Comparison of ENCODE assay signal across 9 mouse cellular contexts in genomic region chr7:142016562-142016961, GRCm38 (mm10). TPM values are rescaled to one million over a fixed set of nuclear protein-coding genes. Genes with fewer than 3 reads are reported as not detected.
DNase-seq lines count a peak whose midpoint lies in the region; TF ChIP-seq lines count a peak whose summit lies in the region.
"Had no signal": no experiment of that assay in that cellular context is flagged by ENCODE, and none has a peak within 500 bp of the region (broad histone marks: within the 10 kb centered on the region; RNA-seq: fewer than 3 reads in every experiment).

No protein-coding gene starts in this region.

- peaks cover 23% of the 10 kb centered on the region for H3K36me3 ChIP-seq in heart, embryonic 10.5 days
- peaks cover 35% of the 10 kb centered on the region for H3K36me3 ChIP-seq in small intestine, adult 2 months (ENCODE audit: control insufficient read depth, insufficient read depth, low read length)

- peaks cover 28% of the 10 kb centered on the region for H3K4me1 ChIP-seq in heart, embryonic 10.5 days
- peaks cover 20% of the 10 kb centered on the region; the same call in 1 of the 2 replicates for H3K4me1 ChIP-seq in small intestine, adult 2 months (ENCODE audit: control insufficient read depth, insufficient read depth, insufficient read length, low read length)

- WGBS in heart, embryonic 10.5 days = 68% methylated on average over 1 of the region's 1 CpGs
- 23% methylated on average over 1 of the region's 1 CpGs for WGBS in large intestine, adult 2 months
- WGBS in small intestine, adult 2 months = 28% methylated on average over 1 of the region's 1 CpGs

- peak; percentile 82; the same call in 1 of the 2 replicates for TF ChIP-seq CTCF in small intestine, adult 2 months (IDR thresholded peaks at IDR 0.05; ENCODE audit: extremely low read depth, insufficient read length, insufficient replicate concordance, low read depth, low read length)

- no peaks in the 10 kb centered on the region for H3K9me3 ChIP-seq in heart, embryonic 10.5 days

- DNase-seq in heart, adult 18-20 months = peak; percentile 42 to 72
- DNase-seq in heart, embryonic 10.5 days (ENCODE audit: low spot score) = no peak
- peak; percentile 48 for DNase-seq in urinary bladder, postnatal 14 days (ENCODE audit: low spot score)
- no peak for DNase-seq in urinary bladder, adult 18-20 months (ENCODE audit: low spot score in 2 of 2)
- DNase-seq in embryo, embryonic 10 days (ENCODE audit: low spot score) = peak; percentile 67
- DNase-seq in large intestine, adult 2 months (ENCODE audit: low read depth, low spot score) = peak; percentile 35
- DNase-seq in urinary bladder, postnatal 10 days (ENCODE audit: low spot score) = no peak

- no peak for TF ChIP-seq POLR2A in small intestine, adult 2 months (IDR thresholded peaks at IDR 0.05; ENCODE audit: low read depth, low read length)

- H3K27me3 ChIP-seq in heart, embryonic 10.5 days (ENCODE audit: insufficient read depth, poor library complexity, severe bottlenecking) = no peaks in the 10 kb centered on the region
- no peaks in the 10 kb centered on the region for H3K27me3 ChIP-seq in small intestine, adult 2 months (ENCODE audit: control insufficient read depth, insufficient read depth, low read length)

- H3K4me3 ChIP-seq in heart, embryonic 10.5 days = no peak overlapping the region
- H3K4me3 ChIP-seq in small intestine, adult 2 months (ENCODE audit: low read depth, low read length) = no peak overlapping the region
- H3K4me3 ChIP-seq: myocyte had no signal

- H3K27ac ChIP-seq in heart, embryonic 10.5 days = no peak overlapping the region
- H3K27ac ChIP-seq in small intestine, adult 2 months (ENCODE audit: insufficient read depth, low read depth, low read length) = no peak overlapping the region

RNA-seq across cellular contexts. Expression of gene Mob2, which starts 44.3 kb away (rescaled TPM):
- 10 to 100 TPM; 45.7 to 51.1 TPM for total RNA-seq in heart, adult 18-20 months (2021)
- 52.4 and 54.9 TPM in 2 replicates for polyA plus RNA-seq in heart, embryonic 10.5 days (2016; fragmentation: Nextera tagmentation; extraction: Ambion mirVana)
- polyA plus RNA-seq in large intestine, adult 2 months (2012; rRNA removed) = 52.5 and 62.4 TPM in 2 replicates
- polyA plus RNA-seq in small intestine, adult 2 months (2012; rRNA removed) = 26.1 and 31.8 TPM in 2 replicates

Comparison
In these comparisons a context has a peak if more than half of its experiments do, and no peak if none do; other contexts are left out.
1. DNase-seq: peak in heart, adult 18-20 months (2 of 2), urinary bladder, postnatal 14 days (single experiment), embryo, embryonic 10 days (single experiment) and large intestine, adult 2 months (single experiment); none in heart, embryonic 10.5 days (single experiment), urinary bladder, adult 18-20 months (0 of 2) and urinary bladder, postnatal 10 days (single experiment).